Mouse (Mus musculus) thymus, adult 2 months (tissue): ENCODE results near the gene Serpina3g.

Source experiments
- CTCF ChIP-seq: fragments of 200-500 bp; IDR thresholded peaks from 2 replicates; pipeline ENCODE4 v1.5.1; 2012; ENCODE audit warnings: mild to moderate bottlenecking, control low read depth, low read length, moderate library complexity, borderline replicate concordance; ENCODE audit not compliant: control insufficient read depth, poor library complexity, insufficient read depth; ENCODE audit errors: extremely low read depth
- POLR2A ChIP-seq: fragments of 200-500 bp; IDR thresholded peaks from 2 replicates; pipeline ENCODE4 v1.6.1; 2012; ENCODE audit warnings: mild to moderate bottlenecking, low read length, control low read depth, moderate library complexity; ENCODE audit not compliant: control insufficient read depth, poor library complexity, insufficient read depth; ENCODE audit errors: extremely low read depth

- TF ChIP-seq CTCF, result no peak
- TF ChIP-seq POLR2A, result no peak
Measured at GRCm38 (mm10) chr12:104283380-104283779, 47.3 kb downstream of the Serpina3g start.
